Mouse (Mus musculus) erythroid progenitor cell, adult 5-6 weeks (primary cell): Measurements from ENCODE around the gene Psg23. TPM values are rescaled to one million over a fixed set of nuclear protein-coding genes. Genes with fewer than 3 reads are reported as not detected.
"Not testable (repeated sequence)": the region's sequence is repeated elsewhere in the genome, so short reads cannot be mapped to it uniquely, and the experiment has no call there.

Experiments
- ATAC-seq: replicated peaks from 2 replicates; pipeline ENCODE4 v1.8.0; 2016; ENCODE audit warnings: moderate number of reproducible peaks, mild to moderate bottlenecking, moderate TSS enrichment, inconsistent platforms; ENCODE audit not compliant: poor library complexity, low FRiP score, severe bottlenecking
- total RNA-seq, 2 experiments: library from RNA; stranded (forward) in 1 of 2; stranded (reverse) in 1 of 2; fragments of 150-400 nt in 1 of 2; fragments of 186-747, 209-891 nt in 1 of 2; gene quantifications; 2 replicates each; pipeline versions ENCODE4 v1.2.3 to v1.2.4; 2015 to 2017; ENCODE audit warnings: low replicate concordance in 2 of 2

Gene Psg23
- total RNA-seq (2015; ENCODE audit: low replicate concordance), result not detected in 2 replicates
- total RNA-seq (2017; ENCODE audit: low replicate concordance), result not detected in 2 replicates

- ATAC-seq, result not testable (repeated sequence)
Measured at GRCm38 (mm10) chr7:18616401-18616800, at the start of gene Psg23. TSS of gene Psg23 (minus strand) at chr7:18616501.

- not testable (repeated sequence) for ATAC-seq
Measured at GRCm38 (mm10) chr7:18656625-18657024, 40.3 kb upstream of the Psg23 start, which contains the start of gene Psg21. TSS of gene Psg21 (minus strand) at chr7:18656725.

DNA sequence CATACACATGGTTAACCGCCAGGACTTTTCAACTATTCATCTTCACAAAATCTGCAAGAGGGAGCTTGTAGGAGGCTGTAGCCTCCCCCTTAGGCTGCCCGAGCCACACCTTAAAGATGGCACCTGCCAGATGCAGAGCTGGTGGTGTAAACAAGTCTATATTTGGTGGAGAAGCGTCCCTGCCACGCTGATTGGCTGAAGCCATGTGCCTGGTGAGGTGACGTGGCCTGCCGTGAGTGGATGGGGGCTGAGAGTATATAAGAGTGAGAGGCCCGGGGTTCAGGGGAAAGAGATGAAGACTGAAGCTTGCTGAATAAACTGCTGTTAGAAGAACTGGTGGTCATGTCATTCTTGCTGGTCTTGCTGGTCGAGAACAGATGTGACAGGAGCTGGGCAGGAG is 10.6 kb upstream of the Psg23 start:
- not testable (repeated sequence) for ATAC-seq

GRCm38 (mm10) chr7:18567205-18567604 is 49.1 kb downstream of the Psg23 start, which contains the start of gene Psg27:
TSS of gene Psg27 (minus strand) at chr7:18567305.
- ATAC-seq, result no peak

DNA sequence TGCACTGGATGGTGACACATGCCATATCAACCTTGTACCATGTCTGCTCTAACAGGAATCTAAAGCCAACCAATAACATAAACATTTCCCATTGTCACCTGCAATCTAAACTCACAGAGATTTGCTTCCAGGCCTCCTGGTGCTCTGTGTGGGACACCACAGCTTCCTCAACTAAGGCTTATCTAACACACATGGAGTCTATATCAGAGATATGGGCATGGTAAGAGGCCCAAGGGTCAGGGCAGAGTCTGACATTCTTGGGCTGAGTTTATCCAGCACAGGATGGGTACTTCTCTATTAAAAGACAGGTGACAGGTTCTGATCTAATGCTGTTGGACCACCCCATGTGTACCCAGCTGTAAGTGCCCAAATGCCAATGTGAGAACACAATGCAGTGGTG is 56.5 kb downstream of the Psg23 start:
- no peak for ATAC-seq

Other genes starting within 250 kb of the Psg23 start
- not detected in 2 replicates for gene Psg28, start 184.5 kb downstream of the Psg23 start, total RNA-seq (2015; ENCODE audit: low replicate concordance)
- not detected in 2 replicates for gene Psg28, start 184.5 kb downstream of the Psg23 start, total RNA-seq (2017; ENCODE audit: low replicate concordance)
- not detected in 2 replicates for gene Psg26, start 132.3 kb downstream of the Psg23 start, total RNA-seq (2015; ENCODE audit: low replicate concordance)
- not detected in 2 replicates for gene Psg26, start 132.3 kb downstream of the Psg23 start, total RNA-seq (2017; ENCODE audit: low replicate concordance)
- not detected in 2 replicates for gene Psg25, start 84.2 kb downstream of the Psg23 start, total RNA-seq (2015; ENCODE audit: low replicate concordance)
- not detected in 2 replicates for gene Psg25, start 84.2 kb downstream of the Psg23 start, total RNA-seq (2017; ENCODE audit: low replicate concordance)
- not detected in 2 replicates for gene Psg27, start 49.2 kb downstream of the Psg23 start, total RNA-seq (2015; ENCODE audit: low replicate concordance)
- not detected in 2 replicates for gene Psg27, start 49.2 kb downstream of the Psg23 start, total RNA-seq (2017; ENCODE audit: low replicate concordance)
- gene Psg21, start 40.2 kb upstream of the Psg23 start, total RNA-seq (2015; ENCODE audit: low replicate concordance), result not detected in 2 replicates
- not detected in 2 replicates for gene Psg21, start 40.2 kb upstream of the Psg23 start, total RNA-seq (2017; ENCODE audit: low replicate concordance)
- gene Psg20, start 69.7 kb upstream of the Psg23 start, total RNA-seq (2015; ENCODE audit: low replicate concordance), result not detected in 2 replicates
- gene Psg20, start 69.7 kb upstream of the Psg23 start, total RNA-seq (2017; ENCODE audit: low replicate concordance), result not detected in 2 replicates
- not detected in 2 replicates for gene Psg22, start 101.6 kb upstream of the Psg23 start, total RNA-seq (2015; ENCODE audit: low replicate concordance)
- not detected in 2 replicates for gene Psg22, start 101.6 kb upstream of the Psg23 start, total RNA-seq (2017; ENCODE audit: low replicate concordance)
- gene Psg19, start 182.0 kb upstream of the Psg23 start, total RNA-seq (2015; ENCODE audit: low replicate concordance), result not detected in 2 replicates
- gene Psg19, start 182.0 kb upstream of the Psg23 start, total RNA-seq (2017; ENCODE audit: low replicate concordance), result not detected in 2 replicates
- gene Psg17, start 205.1 kb upstream of the Psg23 start, total RNA-seq (2015; ENCODE audit: low replicate concordance), result not detected in 2 replicates
- gene Psg17, start 205.1 kb upstream of the Psg23 start, total RNA-seq (2017; ENCODE audit: low replicate concordance), result not detected in 2 replicates
- 2.9 TPM in 1 of 2 replicates, not detected in the other for gene Mill2, start 223.5 kb upstream of the Psg23 start, total RNA-seq (2015; ENCODE audit: low replicate concordance)
- gene Mill2, start 223.5 kb upstream of the Psg23 start, total RNA-seq (2017; ENCODE audit: low replicate concordance), result not detected in 2 replicates